Mouse (Mus musculus) erythroblast, embryonic 14.5 days (primary cell): Measurements from ENCODE around the gene Lrrn3.

ENCODE experiments used
- GATA1 ChIP-seq: IDR thresholded peaks from 2 replicates; pipeline ENCODE4 v1.6.1; 2012; ENCODE audit warnings: low read length, inconsistent platforms, mixed read lengths
- TAL1 ChIP-seq: IDR thresholded peaks from 3 replicates; pipeline ENCODE4 v1.6.1; 2012; ENCODE audit warnings: low read length, inconsistent platforms, mixed read lengths

DNA sequence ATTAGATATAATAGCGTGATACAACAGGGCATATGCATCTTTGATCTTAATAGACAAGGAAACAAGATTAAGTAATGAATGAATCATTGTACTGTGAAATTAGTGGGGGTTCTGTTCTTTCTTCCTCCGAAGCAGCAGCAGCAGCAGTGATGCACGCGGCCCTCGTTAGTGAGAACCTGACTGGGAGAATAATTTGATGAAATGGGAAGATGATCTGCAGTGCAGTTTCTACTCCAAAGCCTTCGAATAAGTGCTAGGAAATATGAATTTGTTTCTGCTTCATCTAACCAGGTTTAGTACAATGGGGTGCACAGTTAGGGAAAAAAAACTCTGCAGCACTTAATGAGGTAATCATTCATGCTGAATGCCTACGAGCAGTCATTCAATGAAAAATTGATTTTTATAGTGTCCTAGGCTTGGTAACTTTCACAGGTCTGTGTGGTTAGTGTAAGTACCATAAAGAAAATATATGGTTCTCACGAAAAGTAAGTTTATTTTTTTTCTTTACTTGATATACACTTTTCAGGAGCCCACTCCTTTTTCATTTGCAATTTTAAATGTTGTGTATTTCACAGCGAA lies 61.0 kb downstream of the Lrrn3 start:
- no peak for TF ChIP-seq GATA1
- TF ChIP-seq TAL1, result no peak
